Mouse (Mus musculus) G1E (cell line): ENCODE data around the gene Dclre1a.

Experiments used
- CTCF ChIP-seq: IDR thresholded peaks from 2 replicates; pipeline ENCODE4 v1.5.1; 2012; ENCODE audit warnings: low read depth, low read length, inconsistent platforms, mixed read lengths
- GATA1 ChIP-seq: IDR thresholded peaks from 2 replicates; pipeline ENCODE4 v1.6.1; 2012; ENCODE audit warnings: borderline replicate concordance, low read length, inconsistent platforms, mixed read lengths
- GATA2 ChIP-seq: IDR thresholded peaks from 2 replicates; pipeline ENCODE4 v1.6.1; 2012; ENCODE audit warnings: low read depth, low read length, inconsistent platforms, borderline replicate concordance
- POLR2AphosphoS5 ChIP-seq: IDR thresholded peaks from 2 replicates; pipeline ENCODE4 v1.6.1; 2012; ENCODE audit warnings: low read depth, low read length, inconsistent platforms; ENCODE audit not compliant: insufficient replicate concordance
- TAL1 ChIP-seq: conservative IDR thresholded peaks from 2 replicates; pipeline ENCODE4 v1.6.1; 2012; ENCODE audit warnings: low read depth, low read length, inconsistent platforms, mixed read lengths

GRCm38 (mm10) chr19:56544681-56545388 lies 3.2 kb downstream of the Dclre1a start:
- no peak for TF ChIP-seq CTCF
- no peak for TF ChIP-seq GATA2
- TF ChIP-seq GATA1 = no peak
- TF ChIP-seq TAL1 = no peak
- TF ChIP-seq POLR2AphosphoS5 = no peak
